Mouse (Mus musculus): ENCODE results near the gene Prl8a2. TPM values are rescaled to one million over a fixed set of nuclear protein-coding genes. Genes with fewer than 3 reads are reported as not detected.

The Prl8a2 gene
- polyA plus RNA-seq, 1 experiment from 2014 or later = not detected

Other genes starting within 250 kb of the Prl8a2 start
- gene Prl3d2, start 224.0 kb upstream of the Prl8a2 start, polyA plus RNA-seq (2014; fragmentation: Nextera tagmentation; extraction: Ambion mirVana) = not detected in 2 replicates
- gene Prl3d3, start 188.9 kb upstream of the Prl8a2 start, polyA plus RNA-seq (2014; fragmentation: Nextera tagmentation; extraction: Ambion mirVana) = not detected in 2 replicates
- gene Prl3c1, start 149.0 kb upstream of the Prl8a2 start, polyA plus RNA-seq (2014; fragmentation: Nextera tagmentation; extraction: Ambion mirVana) = not detected in 2 replicates
- not detected in 2 replicates for gene Prl3b1, start 103.8 kb upstream of the Prl8a2 start, polyA plus RNA-seq (2014; fragmentation: Nextera tagmentation; extraction: Ambion mirVana)
- gene Prl3a1, start 86.2 kb upstream of the Prl8a2 start, polyA plus RNA-seq (2014; fragmentation: Nextera tagmentation; extraction: Ambion mirVana) = not detected in 2 replicates
- gene Prl6a1, start 33.0 kb upstream of the Prl8a2 start, polyA plus RNA-seq (2014; fragmentation: Nextera tagmentation; extraction: Ambion mirVana) = not detected in 2 replicates
- not detected in 2 replicates for gene Prl2b1, start 45.2 kb downstream of the Prl8a2 start, polyA plus RNA-seq (2014; fragmentation: Nextera tagmentation; extraction: Ambion mirVana)
- gene Prl8a6, start 93.0 kb downstream of the Prl8a2 start, polyA plus RNA-seq (2014; fragmentation: Nextera tagmentation; extraction: Ambion mirVana) = not detected in 2 replicates
- gene Prl8a8, start 167.5 kb downstream of the Prl8a2 start, polyA plus RNA-seq (2014; fragmentation: Nextera tagmentation; extraction: Ambion mirVana) = not detected in 2 replicates
- not detected in 2 replicates for gene Prl8a9, start 218.9 kb downstream of the Prl8a2 start, polyA plus RNA-seq (2014; fragmentation: Nextera tagmentation; extraction: Ambion mirVana)
- gene Prl8a1, start 236.5 kb downstream of the Prl8a2 start, polyA plus RNA-seq (2014; fragmentation: Nextera tagmentation; extraction: Ambion mirVana) = not detected in 2 replicates